Mouse (Mus musculus): ENCODE measurements at regions not wholly inside any gene's neighbourhood (a gene's known extent, or its start where the extent isn't known, plus 50 kb on each side); places are given as distances from the start of the nearest gene placed in this dataset.

DNA sequence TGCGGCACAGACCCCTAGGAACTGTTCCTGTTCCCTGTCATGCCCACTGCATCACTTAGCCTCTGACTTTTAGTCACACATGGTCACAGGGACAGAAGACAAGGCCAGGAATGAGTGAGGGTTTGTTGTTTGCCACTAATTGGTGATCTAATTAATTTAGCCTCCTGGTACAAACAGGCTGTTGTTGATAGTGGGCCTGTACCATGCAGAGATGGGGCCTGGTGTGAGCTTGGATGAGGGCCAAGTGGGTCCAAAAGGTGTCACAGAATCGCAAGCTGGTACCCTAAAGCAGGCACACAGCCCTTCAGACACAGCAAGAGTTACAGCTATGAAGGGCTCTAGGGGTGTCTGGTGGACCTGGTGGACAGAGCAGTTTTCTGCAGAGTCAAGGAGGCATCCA is 421.2 kb upstream of the Mki67 start:
- H3K4me2 ChIP-seq (ENCODE audit: low read length), result no peak overlapping the region
- no peaks in the 10 kb centered on the region for H3K27me3 ChIP-seq (ENCODE audit: control insufficient read depth, insufficient read depth, low read length)
- H3K27ac ChIP-seq (replicated peaks in 1 of 2; ENCODE audit: control insufficient read depth in 1 of 2, insufficient read depth in 1 of 2, low read depth in 2 of 2, low read length in 2 of 2), result no peak overlapping the region
- WGBS, result 82% methylated on average over 2 of the region's 2 CpGs
- no peak for ATAC-seq (ENCODE audit: insufficient number of reproducible peaks, insufficient read depth, low FRiP score, low read depth)
- no peaks in the 10 kb centered on the region for H3K9me3 ChIP-seq (ENCODE audit: control insufficient read depth, low read length)
- no peaks in the 10 kb centered on the region for H3K36me3 ChIP-seq (ENCODE audit: control insufficient read depth, insufficient read depth, low read length)
- no peaks in the 10 kb centered on the region for H3K4me1 ChIP-seq (ENCODE audit: control insufficient read depth in 2 of 2, insufficient read depth in 2 of 2, low read length in 2 of 2)
- no peak overlapping the region for H3K9ac ChIP-seq (ENCODE audit: low read length)
- H3K4me3 ChIP-seq (ENCODE audit: control insufficient read depth in 1 of 2, insufficient read depth in 1 of 2, low read depth in 1 of 2, low read length in 2 of 2), result no peak overlapping the region

DNA sequence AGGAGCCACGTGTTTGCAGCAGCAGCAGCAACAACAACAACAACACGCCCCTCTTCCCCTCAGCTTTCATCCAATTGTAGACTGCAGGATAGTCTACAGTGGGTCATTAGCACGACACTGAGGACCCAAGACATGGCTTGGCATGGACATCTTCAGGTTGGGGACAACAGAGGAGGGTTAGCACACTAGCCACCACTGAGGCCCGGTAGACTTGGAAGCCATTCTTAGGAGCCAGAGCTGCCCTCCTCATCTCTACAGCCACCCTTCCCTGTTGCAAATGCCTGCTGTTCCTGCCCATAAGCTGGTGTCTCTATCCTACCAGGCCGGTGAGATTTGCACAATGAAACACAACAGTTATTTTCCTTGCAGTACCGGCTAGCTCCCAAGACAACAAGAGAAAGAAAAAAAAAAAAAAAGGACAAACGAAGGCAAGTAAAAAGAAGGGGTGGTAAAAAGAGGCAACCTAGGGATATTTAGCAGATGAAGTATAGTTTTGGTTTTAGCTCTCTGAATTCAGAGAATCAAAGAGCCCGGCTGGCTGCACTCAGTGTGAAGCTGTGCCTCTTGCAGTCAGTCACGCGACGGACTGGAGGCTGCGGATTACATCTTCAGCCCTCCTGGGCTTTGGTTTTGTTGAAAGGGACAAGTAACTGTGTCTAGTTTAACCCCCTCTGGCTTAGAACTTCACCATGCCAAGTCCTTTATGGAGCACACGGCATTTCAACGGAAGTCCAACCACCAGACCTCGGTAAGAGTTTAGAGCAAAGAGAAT is 421.9 kb upstream of the Mki67 start:
- Histone ChIP-seq H3K27ac (replicated peaks in 1 of 2; ENCODE audit: control insufficient read depth in 1 of 2, insufficient read depth in 1 of 2, low read depth in 2 of 2, low read length in 2 of 2) (no peak overlapping the region), H3K4me1 (ENCODE audit: control insufficient read depth in 2 of 2, insufficient read depth in 2 of 2, low read length in 2 of 2) (no peaks in the 10 kb centered on the region), H3K4me2 (ENCODE audit: low read length) (no peak overlapping the region), H3K4me3 (ENCODE audit: control insufficient read depth in 1 of 2, insufficient read depth in 1 of 2, low read depth in 1 of 2, low read length in 2 of 2) (no peak overlapping the region), H3K9ac (ENCODE audit: low read length) (no peak overlapping the region), H3K27me3 (ENCODE audit: control insufficient read depth, insufficient read depth, low read length) (no peaks in the 10 kb centered on the region), H3K9me3 (ENCODE audit: control insufficient read depth, low read length) (no peaks in the 10 kb centered on the region), H3K36me3 (ENCODE audit: control insufficient read depth, insufficient read depth, low read length) (no peaks in the 10 kb centered on the region)
- no peak for ATAC-seq (ENCODE audit: insufficient number of reproducible peaks, insufficient read depth, low FRiP score, low read depth)
- WGBS, result 78% methylated on average over 15 of the region's 15 CpGs

GRCm38 (mm10) chr7:136142832-136143231 is 426.7 kb upstream of the Mki67 start:
- no peak for ATAC-seq (ENCODE audit: insufficient number of reproducible peaks, insufficient read depth, low FRiP score, low read depth)
- H3K4me2 ChIP-seq (ENCODE audit: low read length), result no peak overlapping the region
- H3K9ac ChIP-seq (ENCODE audit: low read length), result no peak overlapping the region
- no peak overlapping the region for H3K4me3 ChIP-seq (ENCODE audit: control insufficient read depth in 1 of 2, insufficient read depth in 1 of 2, low read depth in 1 of 2, low read length in 2 of 2)
- H3K9me3 ChIP-seq (ENCODE audit: control insufficient read depth, low read length), result no peaks in the 10 kb centered on the region
- H3K4me1 ChIP-seq (ENCODE audit: control insufficient read depth in 2 of 2, insufficient read depth in 2 of 2, low read length in 2 of 2), result no peaks in the 10 kb centered on the region
- H3K27me3 ChIP-seq (ENCODE audit: control insufficient read depth, insufficient read depth, low read length), result no peaks in the 10 kb centered on the region
- H3K36me3 ChIP-seq (ENCODE audit: control insufficient read depth, insufficient read depth, low read length), result no peaks in the 10 kb centered on the region
- H3K27ac ChIP-seq (replicated peaks in 1 of 2; ENCODE audit: control insufficient read depth in 1 of 2, insufficient read depth in 1 of 2, low read depth in 2 of 2, low read length in 2 of 2), result no peak overlapping the region

- no peaks in the 10 kb centered on the region for H3K36me3 ChIP-seq (ENCODE audit: control insufficient read depth, insufficient read depth, low read length)
- WGBS, result 60% methylated on average over 5 of the region's 5 CpGs
- H3K4me1 ChIP-seq (ENCODE audit: control insufficient read depth in 2 of 2, insufficient read depth in 2 of 2, low read length in 2 of 2), result no peaks in the 10 kb centered on the region; a peak in 1 of 4 replicates
- no peak overlapping the region for H3K9ac ChIP-seq (ENCODE audit: low read length)
- no peak for ATAC-seq (ENCODE audit: insufficient number of reproducible peaks, insufficient read depth, low FRiP score, low read depth)
- no peak overlapping the region for H3K27ac ChIP-seq (replicated peaks in 1 of 2; ENCODE audit: control insufficient read depth in 1 of 2, insufficient read depth in 1 of 2, low read depth in 2 of 2, low read length in 2 of 2)
- H3K9me3 ChIP-seq (ENCODE audit: control insufficient read depth, low read length), result no peaks in the 10 kb centered on the region
- no peak overlapping the region for H3K4me3 ChIP-seq (ENCODE audit: control insufficient read depth in 1 of 2, insufficient read depth in 1 of 2, low read depth in 1 of 2, low read length in 2 of 2)
- no peak overlapping the region for H3K4me2 ChIP-seq (ENCODE audit: low read length)
- H3K27me3 ChIP-seq (ENCODE audit: control insufficient read depth, insufficient read depth, low read length), result no peaks in the 10 kb centered on the region
Observed at GRCm38 (mm10) chr7:136150196-136150595, 434.0 kb upstream of the Mki67 start.

DNA sequence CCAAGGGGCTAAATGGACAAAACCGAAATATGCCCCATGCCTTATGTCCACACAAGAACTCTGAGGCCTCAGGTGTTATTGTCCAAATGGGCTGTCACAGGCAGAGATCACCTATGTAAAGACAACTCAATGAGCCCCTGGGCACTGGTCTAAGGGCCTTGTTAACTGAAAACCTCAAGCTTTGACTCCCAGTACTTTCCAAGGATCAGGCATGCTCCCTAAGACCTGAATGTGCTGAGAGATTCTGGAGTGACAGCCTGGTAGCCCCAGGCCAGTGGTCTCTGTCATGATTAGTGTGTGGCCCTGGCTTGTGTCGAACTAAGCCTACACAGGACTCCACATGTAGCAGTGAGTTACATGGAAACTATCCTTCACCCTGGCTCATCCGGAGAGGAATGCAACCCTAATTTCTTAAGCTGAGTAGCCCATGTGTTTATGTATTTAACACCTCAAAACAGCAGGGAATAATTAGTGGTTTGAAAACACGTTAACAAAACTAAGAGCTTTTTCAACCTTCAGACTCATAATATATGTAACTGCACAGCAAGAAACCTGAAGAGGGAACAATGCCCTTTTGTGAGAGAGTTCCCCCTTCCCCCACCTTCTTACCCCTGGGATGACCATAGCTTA is 435.3 kb upstream of the Mki67 start:
- ATAC-seq (ENCODE audit: insufficient number of reproducible peaks, insufficient read depth, low FRiP score, low read depth), result no peak
- no peak overlapping the region for H3K27ac ChIP-seq (replicated peaks in 1 of 2; ENCODE audit: control insufficient read depth in 1 of 2, insufficient read depth in 1 of 2, low read depth in 2 of 2, low read length in 2 of 2)

DNA sequence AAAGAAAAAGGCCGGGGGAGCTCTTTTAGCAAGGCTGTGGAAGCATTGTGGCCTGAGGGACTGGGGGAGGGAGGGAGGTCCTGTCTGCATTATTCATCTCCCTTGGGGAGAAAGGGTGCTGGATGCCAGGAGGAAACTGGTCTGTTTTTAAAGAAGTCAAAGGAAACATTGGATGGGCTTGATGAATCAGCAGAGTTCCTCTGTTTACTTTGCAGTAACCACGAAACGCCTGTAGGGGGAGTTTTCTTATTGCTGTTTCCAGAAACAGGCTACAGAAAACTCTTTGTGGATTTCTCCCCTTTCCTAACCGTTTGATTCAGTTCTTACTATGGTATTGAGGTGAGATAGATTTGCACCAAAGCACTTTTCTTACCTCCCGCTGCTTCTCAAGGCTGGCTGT is 436.3 kb upstream of the Mki67 start:
- no peak overlapping the region for H3K4me2 ChIP-seq (ENCODE audit: low read length)
- ATAC-seq (ENCODE audit: insufficient number of reproducible peaks, insufficient read depth, low FRiP score, low read depth), result no peak
- H3K27ac ChIP-seq (replicated peaks in 1 of 2; ENCODE audit: control insufficient read depth in 1 of 2, insufficient read depth in 1 of 2, low read depth in 2 of 2, low read length in 2 of 2), result no peak overlapping the region
- H3K4me1 ChIP-seq (ENCODE audit: control insufficient read depth in 2 of 2, insufficient read depth in 2 of 2, low read length in 2 of 2), result no peaks in the 10 kb centered on the region; a peak in 1 of 4 replicates
- no peak overlapping the region for H3K9ac ChIP-seq (ENCODE audit: low read length)
- H3K36me3 ChIP-seq (ENCODE audit: control insufficient read depth, insufficient read depth, low read length), result no peaks in the 10 kb centered on the region
- H3K4me3 ChIP-seq (ENCODE audit: control insufficient read depth in 1 of 2, insufficient read depth in 1 of 2, low read depth in 1 of 2, low read length in 2 of 2), result no peak overlapping the region
- H3K9me3 ChIP-seq (ENCODE audit: control insufficient read depth, low read length), result no peaks in the 10 kb centered on the region
- no peaks in the 10 kb centered on the region for H3K27me3 ChIP-seq (ENCODE audit: control insufficient read depth, insufficient read depth, low read length)
- whole genome bisulfite sequencing, result 28% methylated on average over 5 of the region's 5 CpGs

More for the DNA sequence above, 435.3 kb upstream of the Mki67 start:
- no peak overlapping the region for H3K9ac ChIP-seq (ENCODE audit: low read length)
- H3K27me3 ChIP-seq (ENCODE audit: control insufficient read depth, insufficient read depth, low read length), result no peaks in the 10 kb centered on the region
- no peaks in the 10 kb centered on the region; a peak in 1 of 4 replicates for H3K4me1 ChIP-seq (ENCODE audit: control insufficient read depth in 2 of 2, insufficient read depth in 2 of 2, low read length in 2 of 2)
- H3K4me2 ChIP-seq (ENCODE audit: low read length), result no peak overlapping the region
- no peak overlapping the region for H3K4me3 ChIP-seq (ENCODE audit: control insufficient read depth in 1 of 2, insufficient read depth in 1 of 2, low read depth in 1 of 2, low read length in 2 of 2)
- WGBS, result 57% methylated on average over 4 of the region's 4 CpGs
- no peaks in the 10 kb centered on the region for H3K9me3 ChIP-seq (ENCODE audit: control insufficient read depth, low read length)
- H3K36me3 ChIP-seq (ENCODE audit: control insufficient read depth, insufficient read depth, low read length), result no peaks in the 10 kb centered on the region

- H3K4me2 ChIP-seq (ENCODE audit: low read length), result no peak overlapping the region
- no peaks in the 10 kb centered on the region for H3K27me3 ChIP-seq (ENCODE audit: control insufficient read depth, insufficient read depth, low read length)
- no peak overlapping the region for H3K4me3 ChIP-seq (ENCODE audit: control insufficient read depth in 1 of 2, insufficient read depth in 1 of 2, low read depth in 1 of 2, low read length in 2 of 2)
- WGBS, result 68% methylated on average over 3 of the region's 3 CpGs
- H3K36me3 ChIP-seq (ENCODE audit: control insufficient read depth, insufficient read depth, low read length), result no peaks in the 10 kb centered on the region
- no peak overlapping the region for H3K27ac ChIP-seq (replicated peaks in 1 of 2; ENCODE audit: control insufficient read depth in 1 of 2, insufficient read depth in 1 of 2, low read depth in 2 of 2, low read length in 2 of 2)
- no peak for ATAC-seq (ENCODE audit: insufficient number of reproducible peaks, insufficient read depth, low FRiP score, low read depth)
- no peak overlapping the region for H3K9ac ChIP-seq (ENCODE audit: low read length)
- H3K9me3 ChIP-seq (ENCODE audit: control insufficient read depth, low read length), result no peaks in the 10 kb centered on the region
- H3K4me1 ChIP-seq (ENCODE audit: control insufficient read depth in 2 of 2, insufficient read depth in 2 of 2, low read length in 2 of 2), result no peaks in the 10 kb centered on the region; a peak in 1 of 4 replicates
Observed at GRCm38 (mm10) chr7:136153621-136154020, 437.5 kb upstream of the Mki67 start.

All from heart, embryonic 14.5 days (tissue).